Mouse (Mus musculus): ENCODE measurements around the gene Trio. TPM values are rescaled to one million over a fixed set of nuclear protein-coding genes. Genes with fewer than 3 reads are reported as not detected.

Trio gene
- total RNA-seq, 2 experiments from 2014 or later, result 42.9 to 43.7 TPM

GRCm38 (mm10) chr15:27996750-27997149 is 28.9 kb downstream of the Trio start:
- no peak for DNase-seq (ENCODE audit: low spot score)
- intact Hi-C loops (cut with DNase I), result no loop called here

- intact Hi-C loops (cut with DNase I), result no loop called here
- no peak for DNase-seq (ENCODE audit: low spot score)
Measured at GRCm38 (mm10) chr15:27995421-27995820, 30.2 kb downstream of the Trio start.

GRCm38 (mm10) chr15:27994870-27995269 is 30.8 kb downstream of the Trio start:
- no peak for DNase-seq (ENCODE audit: low spot score)
- intact Hi-C loops (cut with DNase I), result no loop called here

- intact Hi-C loops (cut with DNase I), result no loop called here
- DNase-seq (ENCODE audit: low spot score), result no peak
Measured at GRCm38 (mm10) chr15:27993528-27993927, 32.1 kb downstream of the Trio start.

- intact Hi-C loops (cut with DNase I), result no loop called here
- no peak for DNase-seq (ENCODE audit: low spot score)
Measured at GRCm38 (mm10) chr15:27992596-27992995, 33.1 kb downstream of the Trio start.

- intact Hi-C loops (cut with DNase I), result no loop called here
Measured at GRCm38 (mm10) chr15:27991892-27992593, 33.6 kb downstream of the Trio start.

GRCm38 (mm10) chr15:27991066-27991701 is 34.5 kb downstream of the Trio start:
- no peak for DNase-seq (ENCODE audit: low spot score)
- intact Hi-C loops (cut with DNase I), result no loop called here

More at GRCm38 (mm10) chr15:27991892-27992593, 33.6 kb downstream of the Trio start:
- no peak for DNase-seq (ENCODE audit: low spot score)

GRCm38 (mm10) chr15:27987979-27988378 is 37.7 kb downstream of the Trio start:
- intact Hi-C loops (cut with DNase I), result no loop called here
- DNase-seq (ENCODE audit: low spot score), result no peak

GRCm38 (mm10) chr15:27984881-27985280 is 40.8 kb downstream of the Trio start:
- intact Hi-C loops (cut with DNase I), result loop anchor here (5.0 kb wide), 2 partner anchors 37 to 58 kb away; no protein-coding TSS in a partner anchor
- DNase-seq (ENCODE audit: low spot score), result no peak

GRCm38 (mm10) chr15:27981764-27982500 is 43.7 kb downstream of the Trio start:
- no peak for DNase-seq (ENCODE audit: low spot score)
- intact Hi-C loops (cut with DNase I), result loop anchor here (5.0 kb wide), 2 partner anchors 40 to 55 kb away; no protein-coding TSS in a partner anchor

GRCm38 (mm10) chr15:27981258-27981657 is 44.4 kb downstream of the Trio start:
- intact Hi-C loops (cut with DNase I), result loop anchor here (5.0 kb wide), 2 partner anchors 41 to 54 kb away; no protein-coding TSS in a partner anchor
- no peak for DNase-seq (ENCODE audit: low spot score)

GRCm38 (mm10) chr15:27980436-27980835 is 45.2 kb downstream of the Trio start:
- intact Hi-C loops (cut with DNase I), result loop anchor here (5.0 kb wide), 2 partner anchors 42 to 53 kb away; no protein-coding TSS in a partner anchor
- no peak for DNase-seq (ENCODE audit: low spot score)

GRCm38 (mm10) chr15:27976950-27977349 is 48.7 kb downstream of the Trio start:
- DNase-seq (ENCODE audit: low spot score), result no peak
- intact Hi-C loops (cut with DNase I), result no loop called here

GRCm38 (mm10) chr15:27976366-27976765 is 49.3 kb downstream of the Trio start:
- intact Hi-C loops (cut with DNase I), result no loop called here
- no peak for DNase-seq (ENCODE audit: low spot score)

- DNase-seq (ENCODE audit: low spot score), result no peak
- intact Hi-C loops (cut with DNase I), result no loop called here
Measured at GRCm38 (mm10) chr15:27974637-27975036, 51.0 kb downstream of the Trio start.

- no peak for DNase-seq (ENCODE audit: low spot score)
- intact Hi-C loops (cut with DNase I), result no loop called here
Measured at GRCm38 (mm10) chr15:27968183-27968582, 57.5 kb downstream of the Trio start.

- intact Hi-C loops (cut with DNase I), result no loop called here
- DNase-seq (ENCODE audit: low spot score), result no peak
Measured at GRCm38 (mm10) chr15:27967128-27967876, 58.3 kb downstream of the Trio start.

GRCm38 (mm10) chr15:27964877-27965276 is 60.8 kb downstream of the Trio start:
- intact Hi-C loops (cut with DNase I), result no loop called here
- DNase-seq (ENCODE audit: low spot score), result no peak

- DNase-seq (ENCODE audit: low spot score), result no peak
- intact Hi-C loops (cut with DNase I), result no loop called here
Measured at GRCm38 (mm10) chr15:27963506-27963905, 62.1 kb downstream of the Trio start.

- intact Hi-C loops (cut with DNase I), result no loop called here
- DNase-seq (ENCODE audit: low spot score), result no peak
Measured at GRCm38 (mm10) chr15:27960642-27961041, 65.0 kb downstream of the Trio start.
